Mouse (Mus musculus) gastrocnemius, postnatal 36 days (tissue): ENCODE measurements around the gene Fgfbp3. TPM values are rescaled to one million over a fixed set of nuclear protein-coding genes. Genes with fewer than 3 reads are reported as not detected.
"Not testable (repeated sequence)": the region's sequence is repeated elsewhere in the genome, so short reads cannot be mapped to it uniquely, and the experiment has no call there.

Source experiments
- DNase-seq, 2 experiments: peaks; one replicate each; pipeline ENCODE4 v3.0.0; 2022
- intact Hi-C: fragments of 180-260 bp; cut with DNase I; formaldehyde crosslinking; loops from one replicate; pipeline ENCODE4 v1.15.1; 2025
- long read RNA-seq, 2 experiments: library from polyadenylated mRNA; stranded (forward); transcript quantifications; one replicate each; pipeline ENCODE4 v2.0.0; 2021
- total RNA-seq, 2 experiments: library from RNA; stranded (reverse); gene quantifications; 2 replicates each; pipeline ENCODE4 v1.2.3; 2021

Fgfbp3 gene
- total RNA-seq: 1 to 10 TPM; 1.2 TPM
- long read RNA-seq, experiment 1, partial matches to known transcripts: 2 of 2 reads
- long read RNA-seq, experiment 1, other reads (novel, unspliced or antisense): 0 of 2 reads
- long read RNA-seq, experiment 2, partial matches to known transcripts: 3 of 3 reads
- long read RNA-seq, experiment 2, other reads (novel, unspliced or antisense): 0 of 3 reads

GRCm38 (mm10) chr19:36919466-36919865, at the start of gene Fgfbp3:
Fgfbp3 (minus strand) TSS chr19:36919615.
- DNase-seq: no peak
- intact Hi-C loops: loop anchor here (5.0 to 10.0 kb wide), 2 partner anchors 37 to 455 kb away; no protein-coding TSS in a partner anchor

GRCm38 (mm10) chr19:36962544-36963260, 43.3 kb upstream of the Fgfbp3 start:
- not testable (repeated sequence) for DNase-seq
- intact Hi-C loops: loop anchor here (5.0 kb wide), 1 partner anchor 45 kb away; no protein-coding TSS in a partner anchor

- no peak for DNase-seq
- intact Hi-C loops: loop anchor here (5.0 kb wide), 1 partner anchor 46 kb away; no protein-coding TSS in a partner anchor
These were observed 41.9 kb upstream of the Fgfbp3 start for GRCm38 (mm10) chr19:36961320-36961719.

- DNase-seq: no peak
- intact Hi-C loops: no loop called here
These were observed 38.9 kb upstream of the Fgfbp3 start for GRCm38 (mm10) chr19:36958331-36958730.

GRCm38 (mm10) chr19:36953637-36954206, 34.3 kb upstream of the Fgfbp3 start:
- DNase-seq: no peak
- intact Hi-C loops: no loop called here

- intact Hi-C loops: no loop called here
- DNase-seq: no peak
These were observed 20.6 kb upstream of the Fgfbp3 start for GRCm38 (mm10) chr19:36940064-36940463.

- no peak for DNase-seq
- intact Hi-C loops: no loop called here
These were observed 18.6 kb upstream of the Fgfbp3 start for GRCm38 (mm10) chr19:36938008-36938407.

GRCm38 (mm10) chr19:36936285-36936684, 16.9 kb upstream of the Fgfbp3 start:
- intact Hi-C loops: no loop called here
- no peak for DNase-seq

GRCm38 (mm10) chr19:36932613-36933012, 13.2 kb upstream of the Fgfbp3 start:
- intact Hi-C loops: no loop called here
- no peak for DNase-seq

- no peak for DNase-seq
- intact Hi-C loops: no loop called here
These were observed 12.7 kb upstream of the Fgfbp3 start for GRCm38 (mm10) chr19:36932097-36932496.

GRCm38 (mm10) chr19:36929816-36930215, 10.4 kb upstream of the Fgfbp3 start:
- intact Hi-C loops: no loop called here

GRCm38 (mm10) chr19:36927800-36928361, 8.5 kb upstream of the Fgfbp3 start:
- no peak for DNase-seq
- intact Hi-C loops: no loop called here

More at GRCm38 (mm10) chr19:36929816-36930215, 10.4 kb upstream of the Fgfbp3 start:
- DNase-seq: no peak

- intact Hi-C loops: no loop called here
- no peak for DNase-seq
These were observed 7.3 kb upstream of the Fgfbp3 start for GRCm38 (mm10) chr19:36926553-36927236.

- intact Hi-C loops: no loop called here
- peak; percentile 69 to 76 for DNase-seq
These were observed 6.5 kb upstream of the Fgfbp3 start, which contains the start of gene Btaf1 for GRCm38 (mm10) chr19:36925671-36926552. Btaf1 (plus strand) TSS chr19:36926079.

GRCm38 (mm10) chr19:36922936-36923335, 3.5 kb upstream of the Fgfbp3 start:
- intact Hi-C loops: loop anchor here (5.0 kb wide), 1 partner anchor 106 kb away; no protein-coding TSS in a partner anchor
- DNase-seq: no peak

- no peak for DNase-seq
- intact Hi-C loops: loop anchor here (5.0 kb wide), 1 partner anchor 105 kb away; no protein-coding TSS in a partner anchor
These were observed 2.6 kb upstream of the Fgfbp3 start for GRCm38 (mm10) chr19:36922015-36922414.

GRCm38 (mm10) chr19:36918441-36919301, 744 bp downstream of the Fgfbp3 start:
- DNase-seq: peak; percentile 69 to 72
- intact Hi-C loops: loop anchor here (5.0 to 10.0 kb wide), 2 partner anchors 36 to 454 kb away; no protein-coding TSS in a partner anchor

GRCm38 (mm10) chr19:36916876-36917389, 2.5 kb downstream of the Fgfbp3 start:
- intact Hi-C loops: loop anchor here (5.0 to 10.0 kb wide), 2 partner anchors 35 to 452 kb away; no protein-coding TSS in a partner anchor
- no peak for DNase-seq
